Mouse (Mus musculus): Measurements from ENCODE around the gene Vmn1r122. TPM values are rescaled to one million over a fixed set of nuclear protein-coding genes. Genes with fewer than 3 reads are reported as not detected.

Gene Vmn1r122
- total RNA-seq (2023): not detected in 2 replicates

DNA sequence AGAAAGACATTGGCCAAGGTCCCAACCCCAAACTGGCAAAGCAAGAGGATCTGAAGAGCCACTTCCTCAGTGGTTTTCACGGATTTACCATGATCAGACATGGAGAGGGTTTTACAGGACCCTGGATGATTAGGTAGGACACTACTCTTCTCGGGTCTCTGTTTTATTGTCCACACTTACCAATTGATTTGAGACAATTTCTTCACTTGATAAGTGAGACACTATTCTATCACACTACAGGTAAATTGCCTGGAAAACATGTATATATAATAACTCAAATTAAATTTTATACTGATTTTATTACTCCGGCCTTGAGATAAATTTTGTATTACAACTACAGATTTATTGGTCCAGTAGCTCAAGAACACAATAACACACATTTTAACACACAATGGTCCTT lies at the start of gene Vmn1r122:
Gene Vmn1r122 (minus strand): TSS at position 101 of the 400 bp plus-strand sequence.

DNA sequence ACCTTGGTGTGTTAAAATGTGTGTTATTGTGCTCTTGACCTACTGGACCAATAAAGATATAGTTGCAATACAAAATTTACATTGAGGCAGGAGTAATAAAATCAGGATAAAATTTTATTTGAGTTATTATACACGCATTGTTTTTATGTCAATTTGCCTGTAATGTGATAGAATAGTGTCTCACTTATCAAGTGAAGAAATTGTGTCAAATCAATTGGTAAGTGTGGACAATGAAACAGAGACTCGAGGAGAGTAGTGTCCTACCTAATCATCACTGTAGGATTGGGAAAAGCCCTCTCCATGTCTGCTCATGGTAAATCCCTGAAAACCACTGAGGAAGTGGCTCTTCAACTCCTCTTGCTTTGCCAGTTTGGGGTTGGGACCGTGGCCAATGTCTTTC lies 28.0 kb upstream of the Vmn1r122 start, which contains the start of gene Vmn1r123:
Gene Vmn1r123 (plus strand): TSS at position 301 of the 400 bp plus-strand sequence.

DNA sequence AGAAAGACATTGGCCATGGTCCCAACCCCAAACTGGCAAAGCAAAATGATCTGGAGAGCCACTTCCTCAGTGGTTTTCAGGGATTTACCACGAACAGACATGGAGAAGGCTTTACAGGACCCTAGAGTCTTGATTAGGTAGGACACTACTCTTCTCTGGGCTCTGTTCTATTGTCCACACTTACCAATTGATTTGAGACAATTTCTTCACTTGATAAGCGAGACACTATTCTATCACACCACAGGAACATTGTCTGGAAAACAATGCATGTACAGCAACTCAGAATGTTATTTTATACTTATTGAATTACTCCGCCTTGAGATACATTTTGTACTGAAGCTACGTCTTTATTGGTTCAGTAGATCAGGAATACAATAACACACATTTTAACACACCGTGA lies 35.5 kb downstream of the Vmn1r122 start, which contains the start of gene Vmn1r121:
Gene Vmn1r121 (minus strand): TSS at position 101 of the 400 bp plus-strand sequence.

Other genes starting within 250 kb of the Vmn1r122 start
- gene Vmn1r118, start 221.8 kb downstream of the Vmn1r122 start, total RNA-seq (2023): not detected in 2 replicates
- not detected in 2 replicates for gene Vmn1r119, start 121.7 kb downstream of the Vmn1r122 start, total RNA-seq (2023)
- not detected in 2 replicates for gene Vmn1r120, start 80.3 kb downstream of the Vmn1r122 start, total RNA-seq (2023)
- gene Vmn1r121, start 35.6 kb downstream of the Vmn1r122 start, total RNA-seq (2023): not detected in 2 replicates
- not detected in 2 replicates for gene Vmn1r123, start 28.1 kb upstream of the Vmn1r122 start, total RNA-seq (2023)
- not detected in 2 replicates for gene Gm5157, start 56.3 kb upstream of the Vmn1r122 start, total RNA-seq (2023)
- gene Vmn1r124, start 126.5 kb upstream of the Vmn1r122 start, total RNA-seq (2023): not detected in 2 replicates
- gene Vmn1r125, start 138.1 kb upstream of the Vmn1r122 start, total RNA-seq (2023): not detected in 2 replicates
- gene Vmn1r126, start 167.3 kb upstream of the Vmn1r122 start, total RNA-seq (2023): not detected in 2 replicates
- gene Vmn1r127, start 185.7 kb upstream of the Vmn1r122 start, total RNA-seq (2023): not detected in 2 replicates
- gene Vmn1r128, start 215.2 kb upstream of the Vmn1r122 start, total RNA-seq (2023): not detected in 2 replicates
- gene Vmn1r129, start 227.2 kb upstream of the Vmn1r122 start, total RNA-seq (2023): not detected in 2 replicates

All from neutrophil, adult 65 days (primary cell).